Mouse (Mus musculus) frontal cortex, adult 2 months (tissue): ENCODE data around the gene Slc2a12. TPM values are rescaled to one million over a fixed set of nuclear protein-coding genes. Genes with fewer than 3 reads are reported as not detected.
A peak's percentile ranks its signal among the peaks of the same experiment; 100 is the strongest.

ENCODE experiments used
- DNase-seq, 2 experiments: peaks; one replicate each; pipeline ENCODE4 v3.0.0; 2022; ENCODE audit warnings: low spot score in 1 of 2; ENCODE audit errors: extremely low spot score in 1 of 2
- polyA plus RNA-seq: library from polyadenylated mRNA; depleted of rRNA; stranded (reverse); fragments of >200 nt; gene quantifications from 2 replicates; pipeline ENCODE4 v1.2.3, GENCODE M21; 2012

Slc2a12 gene
- polyA plus RNA-seq, 1 experiment, result 1.9 TPM

DNA sequence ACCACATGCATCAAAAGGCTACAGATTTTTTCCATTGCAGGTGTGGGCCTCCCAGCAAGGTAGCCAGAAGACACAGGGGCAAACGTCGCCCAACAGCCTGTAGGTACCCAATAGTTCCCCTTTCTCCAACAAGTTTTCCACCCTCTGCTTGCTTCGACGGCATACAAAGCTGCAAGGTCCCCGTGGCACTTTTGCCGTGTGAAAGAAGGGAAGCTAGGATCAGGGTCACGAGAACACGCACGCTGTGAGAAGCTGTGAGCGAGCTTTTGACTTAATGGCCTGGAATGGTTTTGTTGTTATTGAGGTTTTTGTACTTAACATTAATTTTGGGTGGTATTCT lies 14.5 kb downstream of the Slc2a12 start:
- no peak for DNase-seq

GRCm38 (mm10) chr10:22660286-22661000 lies 15.6 kb downstream of the Slc2a12 start:
- no peak for DNase-seq

GRCm38 (mm10) chr10:22668509-22668908 lies 23.7 kb downstream of the Slc2a12 start:
- no peak for DNase-seq

DNA sequence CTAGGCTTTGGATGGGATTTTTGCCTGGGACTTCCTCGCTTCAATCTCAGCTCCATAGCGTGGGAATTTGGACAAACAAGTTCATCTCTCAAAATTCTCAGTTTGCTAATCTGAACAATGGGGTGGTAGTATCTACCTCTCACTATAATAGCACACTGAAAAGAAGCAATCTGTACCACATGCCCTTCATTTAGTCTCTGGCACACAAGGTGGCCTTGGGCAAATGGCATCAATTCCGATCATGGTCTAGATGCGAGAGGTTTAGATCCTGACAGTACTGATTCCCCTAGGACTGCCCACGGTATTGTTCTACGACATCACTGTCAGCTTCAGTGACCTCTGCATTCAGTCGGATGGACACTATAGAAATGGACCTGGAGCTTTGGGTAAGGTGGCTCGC lies 29.4 kb downstream of the Slc2a12 start:
- DNase-seq, result no peak

DNA sequence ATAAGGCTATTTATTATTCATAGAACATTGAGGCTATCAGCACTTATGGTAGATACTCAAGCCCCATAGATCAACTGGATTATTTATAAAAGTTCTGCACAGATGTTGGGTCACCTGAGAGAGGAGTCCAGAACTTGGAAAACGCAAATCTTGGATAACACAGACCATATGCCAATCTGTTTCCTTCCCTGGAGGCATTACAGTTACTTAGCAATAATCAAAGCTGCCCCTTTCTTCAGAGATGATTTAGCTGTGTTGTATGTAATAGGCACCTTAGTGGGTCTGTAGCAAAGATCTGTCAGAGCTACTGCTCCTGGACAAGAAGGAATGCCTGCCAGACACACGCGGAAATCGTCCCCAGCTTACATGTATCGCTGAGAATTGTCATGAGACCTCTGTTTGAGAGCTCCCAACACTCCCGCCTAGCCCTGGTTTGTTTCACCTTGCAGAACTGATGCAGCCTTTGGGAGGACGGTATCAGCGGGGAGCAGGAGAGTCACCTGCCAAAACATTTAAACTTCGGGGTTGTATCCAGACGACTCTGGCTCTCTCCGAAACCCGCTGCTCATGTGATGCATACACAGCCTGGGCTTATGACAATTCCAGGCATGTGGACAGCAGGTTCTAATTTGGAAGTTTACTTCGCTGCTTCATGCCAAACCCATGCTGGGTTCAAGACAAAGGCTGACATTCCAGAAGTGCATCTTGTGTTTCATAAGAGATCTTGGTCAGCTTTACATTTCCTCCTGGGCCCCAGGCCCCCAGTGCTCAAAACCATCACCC lies 31.2 kb downstream of the Slc2a12 start:
- DNase-seq, result no peak

DNA sequence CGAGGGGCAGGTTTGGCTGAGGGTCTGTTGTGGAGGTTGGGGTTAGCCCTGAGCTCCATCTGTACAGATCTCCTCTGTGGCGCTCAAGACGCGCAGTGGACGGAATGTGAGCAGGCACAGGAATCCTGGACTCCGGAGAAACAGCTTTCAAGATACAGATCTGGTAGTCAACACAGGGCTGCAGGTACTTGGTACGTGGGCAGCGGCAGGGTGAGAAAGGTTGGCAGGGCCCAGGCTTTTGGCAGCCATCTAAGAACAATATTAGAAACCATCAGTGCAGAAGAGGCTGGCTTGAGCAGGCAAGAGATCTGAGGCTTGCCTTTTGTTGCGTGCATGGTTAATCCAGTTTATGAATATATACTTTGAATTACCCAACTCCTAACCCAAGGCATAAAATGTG lies 51.4 kb downstream of the Slc2a12 start:
- DNase-seq, result no peak

GRCm38 (mm10) chr10:22696864-22697263 lies 52.1 kb downstream of the Slc2a12 start:
- no peak for DNase-seq

- no peak for DNase-seq
Observed at GRCm38 (mm10) chr10:22698158-22698953, 53.5 kb downstream of the Slc2a12 start.

DNA sequence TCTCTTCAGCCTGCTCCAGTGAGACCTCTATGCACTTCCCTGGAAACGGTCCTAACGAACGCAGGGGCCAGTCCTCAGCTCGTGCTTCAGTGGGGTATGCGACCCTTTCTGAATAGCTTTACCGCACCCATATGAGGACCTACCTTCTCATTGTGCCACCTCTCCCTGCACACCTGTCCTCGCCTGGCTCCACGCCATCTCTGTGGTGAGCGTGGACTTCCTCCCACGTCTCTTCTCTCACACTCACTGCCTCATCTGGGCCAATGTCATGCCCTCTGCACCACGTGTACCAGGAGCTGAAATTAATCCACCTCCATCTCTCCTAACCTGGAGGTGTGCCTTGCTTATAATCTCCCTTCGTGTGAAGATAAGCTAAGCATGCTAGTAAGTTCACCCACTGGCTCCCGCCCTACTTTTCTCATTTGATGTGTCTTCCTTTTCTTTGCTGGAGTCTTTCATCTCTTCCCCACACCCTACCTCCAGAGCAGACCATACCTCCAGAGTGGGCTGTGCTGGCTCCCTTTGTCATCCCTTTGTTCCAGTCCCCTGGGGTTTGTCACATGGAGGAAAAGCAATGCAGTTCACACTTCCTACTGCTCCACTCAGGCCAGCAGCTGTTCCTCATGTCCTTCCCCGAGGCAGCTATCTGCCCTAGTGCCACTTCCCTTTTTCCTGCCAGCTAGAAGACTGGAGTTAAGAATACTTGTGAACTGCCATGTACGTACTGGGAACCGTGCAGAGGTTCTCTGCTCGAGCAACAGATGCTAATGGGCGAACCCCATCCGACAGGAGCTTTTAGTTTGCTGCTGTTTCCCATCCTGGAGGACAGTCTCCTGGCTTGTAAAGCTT lies 54.9 kb downstream of the Slc2a12 start:
- DNase-seq, result no peak

DNA sequence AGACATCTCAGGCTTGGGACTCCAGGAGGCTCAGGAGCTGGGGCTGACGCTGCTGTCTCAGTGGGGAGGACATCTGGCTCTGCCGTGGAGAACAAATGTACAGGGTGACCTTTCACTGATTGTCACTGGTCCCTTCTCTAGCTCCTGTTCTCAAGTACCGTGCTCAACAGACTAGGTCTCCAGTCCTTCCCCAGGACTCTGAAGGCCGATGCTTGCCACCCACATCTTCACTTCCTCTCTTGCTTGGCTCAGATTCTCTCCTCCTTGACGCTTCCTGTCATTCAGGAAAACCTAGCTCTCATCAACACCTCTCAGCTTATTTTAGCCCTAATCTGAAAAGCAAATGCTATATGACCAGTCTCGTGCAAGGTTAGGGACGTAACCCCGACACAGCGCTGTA lies 56.0 kb downstream of the Slc2a12 start:
- DNase-seq, result no peak

DNA sequence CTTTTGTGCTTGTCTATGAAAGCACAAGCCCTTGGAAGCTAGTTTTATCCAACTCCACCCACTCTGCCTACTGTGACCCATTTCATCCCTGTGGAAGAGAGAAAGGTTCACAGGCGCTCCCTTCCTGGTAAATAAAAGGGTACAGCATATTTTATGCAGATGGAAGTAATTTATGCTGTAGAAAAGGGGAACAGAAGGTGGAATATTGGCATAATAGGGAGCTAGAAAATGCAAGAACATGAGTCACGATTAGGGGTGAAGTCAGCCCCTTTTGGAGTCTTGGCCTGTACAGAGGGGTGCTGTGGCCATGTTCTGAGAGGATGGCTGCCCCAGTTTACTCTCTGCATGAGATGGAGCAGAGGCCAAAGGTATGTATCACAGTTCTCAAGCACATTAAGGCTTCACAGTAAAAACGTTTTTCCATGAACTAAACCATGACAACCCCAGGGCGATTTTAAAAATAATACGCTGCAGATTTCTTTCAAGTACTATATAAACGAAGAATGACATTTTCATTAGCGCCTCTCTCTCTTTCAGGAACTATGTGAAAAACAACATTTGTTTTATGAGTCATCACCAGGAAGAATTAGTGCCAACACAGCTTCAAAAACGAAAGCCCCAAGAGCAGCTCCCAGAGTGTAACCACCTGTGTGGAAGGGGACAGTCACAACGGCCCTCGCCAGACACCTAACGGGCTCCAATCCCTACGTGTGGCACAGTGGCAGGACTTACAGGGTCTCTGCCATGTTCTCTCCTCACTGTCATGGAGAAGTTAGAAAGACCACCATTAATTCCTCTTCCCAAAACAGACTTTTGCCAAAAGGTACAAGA lies 56.9 kb downstream of the Slc2a12 start:
- DNase-seq, result peak in 1 of 2 experiments; percentile 66

DNA sequence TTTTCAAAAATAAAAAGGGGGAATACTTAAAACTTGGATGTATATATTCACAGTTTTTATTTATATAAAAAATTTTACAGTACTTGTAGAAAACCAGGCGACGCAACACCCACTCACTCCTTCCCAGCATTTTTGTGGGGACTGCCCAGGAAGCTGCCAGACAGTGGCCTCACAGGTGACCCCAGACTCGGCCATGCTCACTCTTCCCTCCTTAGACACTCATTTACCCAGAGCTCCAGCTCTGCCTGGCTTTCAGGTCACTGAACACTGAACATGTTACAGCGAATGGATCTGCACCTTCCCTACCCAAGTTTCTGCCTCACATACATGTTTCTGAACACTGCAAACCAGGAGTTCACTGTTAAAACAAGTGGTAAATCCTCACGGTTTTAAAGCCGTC lies 59.0 kb downstream of the Slc2a12 start:
- no peak for DNase-seq

- no peak for DNase-seq
Observed at GRCm38 (mm10) chr10:22708190-22708843, 63.5 kb downstream of the Slc2a12 start.

DNA sequence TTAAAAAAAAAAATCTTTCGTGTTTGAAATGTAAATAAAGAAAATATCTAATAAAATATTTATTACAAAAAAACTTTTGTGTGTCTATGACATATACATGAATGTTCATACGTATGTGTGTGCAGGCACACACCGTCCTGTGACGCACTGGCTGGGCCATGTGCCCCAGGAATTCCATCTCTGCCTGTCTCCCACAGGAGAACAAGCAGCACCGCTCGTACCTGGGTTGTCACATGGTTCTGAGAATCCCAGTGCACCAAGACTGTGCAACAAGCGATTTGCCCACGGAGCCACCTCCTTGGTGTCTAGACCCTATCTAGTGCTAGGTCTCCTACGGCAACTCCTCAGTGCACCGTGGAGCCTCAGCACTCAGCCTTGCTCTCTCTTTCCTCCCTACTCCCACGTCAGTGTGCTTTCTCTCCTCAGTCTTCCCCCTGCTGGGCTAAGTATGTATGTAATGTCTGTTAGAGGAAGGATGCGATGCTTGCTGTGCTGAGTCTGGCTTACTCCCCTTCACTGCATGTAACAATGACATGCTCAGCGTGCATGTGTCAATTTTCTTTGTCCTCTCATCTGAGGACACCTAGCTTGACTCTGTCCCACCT lies 65.5 kb downstream of the Slc2a12 start:
- DNase-seq, result no peak

GRCm38 (mm10) chr10:22712955-22713354 lies 68.1 kb downstream of the Slc2a12 start:
- no peak for DNase-seq

- peak in 1 of 2 experiments; percentile 73 for DNase-seq
Observed at GRCm38 (mm10) chr10:22714520-22714919, 69.7 kb downstream of the Slc2a12 start.

DNA sequence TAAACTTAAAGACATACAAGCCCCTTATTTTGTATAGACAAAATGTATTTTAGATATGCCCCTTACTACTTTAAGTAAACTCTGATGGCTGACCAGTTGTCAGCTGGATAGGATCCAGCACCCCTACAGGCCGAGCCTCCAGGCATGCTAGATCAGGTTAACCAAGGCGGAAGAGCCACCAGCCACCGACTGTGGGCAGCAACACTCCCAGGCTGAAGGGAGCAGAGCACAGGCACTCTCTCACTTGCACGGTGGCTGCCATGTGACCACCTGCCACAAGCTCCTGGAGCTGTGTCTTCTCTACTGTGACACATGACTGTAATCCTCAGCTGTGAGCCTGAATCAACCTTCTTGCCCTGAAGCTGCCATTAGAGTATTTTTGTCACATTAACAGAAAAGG lies 73.7 kb downstream of the Slc2a12 start:
- no peak for DNase-seq

DNA sequence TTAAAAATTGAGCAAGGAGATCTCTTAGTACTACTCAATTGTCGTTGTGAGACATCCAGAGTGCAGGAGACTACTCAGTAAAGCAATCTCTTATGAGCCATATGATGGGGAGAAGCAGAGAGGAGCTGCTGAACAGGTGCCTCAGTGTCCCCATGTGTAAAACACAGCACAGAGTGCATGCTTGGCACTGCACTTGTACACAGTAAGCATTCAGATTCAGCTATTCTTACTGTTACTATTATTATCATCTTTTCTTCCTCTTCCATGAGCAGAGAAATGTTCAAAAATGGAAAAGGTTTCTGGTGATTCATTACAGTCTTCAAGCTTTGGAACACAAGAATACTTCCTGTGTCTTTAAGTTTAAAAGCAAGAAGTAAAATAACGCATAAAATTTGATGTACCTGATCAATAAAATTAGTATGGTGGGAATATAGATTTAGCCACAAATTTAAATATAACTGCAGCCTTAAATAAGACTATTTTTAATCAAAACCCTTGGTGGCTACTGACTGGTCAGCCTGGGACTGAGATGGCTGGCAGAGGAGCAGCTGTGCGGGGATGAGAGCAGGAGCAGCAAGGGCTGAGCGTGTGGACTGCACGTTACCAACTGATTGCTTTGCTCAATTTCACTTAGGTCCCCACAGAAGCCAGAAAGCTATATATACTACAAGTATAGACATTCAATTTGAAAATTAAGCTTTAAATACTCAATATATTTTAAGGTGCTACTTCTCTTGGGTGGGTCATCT lies 76.1 kb downstream of the Slc2a12 start:
- no peak for DNase-seq
